Mouse (Mus musculus) heart, postnatal 4 days (tissue): ENCODE results near the gene Cnga2. TPM values are rescaled to one million over a fixed set of nuclear protein-coding genes. Genes with fewer than 3 reads are reported as not detected.

Experiments used
- total RNA-seq, 2 experiments: library from RNA; stranded (reverse); gene quantifications; 2 replicates each; pipeline ENCODE4 v1.2.3; 2021

The Cnga2 gene
- total RNA-seq, 2 experiments from 2014 or later = 0.16 to 0.79 TPM

Other genes with a start within 250 kb of the Cnga2 start
- 10 to 100 TPM; 21.5 to 24.7 TPM for gene Vma21, start 175.9 kb upstream of the Cnga2 start, total RNA-seq
- gene Gm1141, start 70.8 kb upstream of the Cnga2 start, total RNA-seq = under 1 TPM in 1 of 2 experiments, not detected in 1; 0.43 TPM
- gene Prrg3, start 29.2 kb upstream of the Cnga2 start, total RNA-seq = 10 to 100 TPM; 24.9 to 30.9 TPM
- gene Fate1, start 18.9 kb upstream of the Cnga2 start, total RNA-seq = not detected
- not detected for gene Magea4, start 230.2 kb downstream of the Cnga2 start, total RNA-seq